Mouse (Mus musculus) neural tube, embryonic 15.5 days (tissue): ENCODE results near the gene Adcy9. TPM values are rescaled to one million over a fixed set of nuclear protein-coding genes. Genes with fewer than 3 reads are reported as not detected.
"Not testable (repeated sequence)": the region's sequence is repeated elsewhere in the genome, so short reads cannot be mapped to it uniquely, and the experiment has no call there.

ENCODE experiments used
- ATAC-seq: fragments of 200-750 bp; cut with Nextera tagmentation; 2 replicates; pipeline ENCODE4 v1.8.0; 2017; ENCODE audit warnings: mild to moderate bottlenecking, moderate TSS enrichment, moderate library complexity; ENCODE audit not compliant: low FRiP score
- H3K27ac ChIP-seq: fragments of 300-500 bp; sonication (generic); replicated peaks from 2 replicates; pipeline ENCODE4 v1.5.1; 2015; ENCODE audit warnings: mild to moderate bottlenecking, inconsistent platforms
- H3K27me3 ChIP-seq: fragments of 300-500 bp; sonication (generic); replicated peaks from 2 replicates; pipeline ENCODE4 v1.6.1; 2015; ENCODE audit warnings: inconsistent platforms
- H3K36me3 ChIP-seq: fragments of 300-500 bp; sonication (generic); 2 replicates; pipeline ENCODE4 v1.6.1; 2015; ENCODE audit warnings: inconsistent platforms
- H3K4me1 ChIP-seq: fragments of 300-500 bp; sonication (generic); 2 replicates; pipeline ENCODE4 v1.6.1; 2015; ENCODE audit warnings: inconsistent platforms
- H3K4me2 ChIP-seq: fragments of 300-500 bp; sonication (generic); 2 replicates; pipeline ENCODE4 v1.6.1; 2015; ENCODE audit warnings: inconsistent platforms, mild to moderate bottlenecking, moderate library complexity
- H3K4me3 ChIP-seq: fragments of 300-500 bp; sonication (generic); replicated peaks from 2 replicates; pipeline ENCODE4 v1.5.1; 2015; ENCODE audit warnings: mild to moderate bottlenecking, inconsistent platforms
- H3K9ac ChIP-seq: fragments of 300-500 bp; sonication (generic); replicated peaks from 2 replicates; pipeline ENCODE4 v1.6.1; 2015; ENCODE audit warnings: mild to moderate bottlenecking, inconsistent platforms
- H3K9me3 ChIP-seq: fragments of 300-500 bp; sonication (generic); replicated peaks from 2 replicates; pipeline ENCODE4 v1.6.1; 2016; ENCODE audit warnings: inconsistent platforms
- WGBS: fragments of 180-500 bp; shearing (Covaris S2); methylation state at CpG from one replicate; pipeline ENCODE4 v1.1.7; 2015; ENCODE audit warnings: mixed read lengths; 5-methylcytosine and 5-hydroxymethylcytosine counted together
- polyA plus RNA-seq: library from polyadenylated mRNA; unstranded; fragments of >200 nt; fragmentation: Nextera tagmentation; extraction: Ambion mirVana; gene quantifications from 2 replicates; pipeline ENCODE4 v1.2.1, GENCODE M21; 2015

Gene Adcy9
- polyA plus RNA-seq, 1 experiment from 2014 or later: 5.0 TPM

GRCm38 (mm10) chr16:4339216-4339615 is 81.1 kb downstream of the Adcy9 start:
- H3K4me2 ChIP-seq, H3K27me3 ChIP-seq, H3K36me3 ChIP-seq, H3K9ac ChIP-seq, ATAC-seq, H3K27ac ChIP-seq, H3K4me3 ChIP-seq, H3K4me1 ChIP-seq, H3K9me3 ChIP-seq: not testable (repeated sequence)
- WGBS: 83% methylated on average over 7 of the region's 7 CpGs

DNA sequence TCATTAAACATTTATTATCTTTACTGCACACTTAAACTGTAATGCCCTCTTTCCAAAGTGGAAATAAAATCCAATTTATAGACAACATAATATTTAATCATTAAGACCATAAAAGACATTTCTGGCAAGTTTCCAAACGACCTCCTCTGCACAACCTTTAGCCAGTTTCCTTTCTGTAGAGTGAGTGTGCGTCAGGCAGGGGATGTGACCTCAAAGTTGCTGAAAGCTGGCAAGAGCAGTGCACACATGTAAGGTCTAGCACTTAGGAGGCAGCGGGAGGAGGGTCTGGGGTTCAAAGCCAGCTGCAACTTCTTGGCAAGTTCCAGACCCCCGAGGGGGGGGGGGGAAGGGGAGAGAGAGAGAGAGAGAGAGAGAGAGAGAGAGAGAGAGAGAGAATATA is 83.0 kb downstream of the Adcy9 start:
- WGBS: 76% methylated on average over 4 of the region's 4 CpGs
- H3K9me3 ChIP-seq: no peaks in the 10 kb centered on the region
- no peaks in the 10 kb centered on the region for H3K4me1 ChIP-seq
- no peaks in the 10 kb centered on the region for H3K36me3 ChIP-seq
- ATAC-seq: no peak
- no peak overlapping the region for H3K4me3 ChIP-seq
- H3K9ac ChIP-seq: no peak overlapping the region
- no peaks in the 10 kb centered on the region for H3K27me3 ChIP-seq
- H3K27ac ChIP-seq: no peak overlapping the region
- H3K4me2 ChIP-seq: no peak overlapping the region

DNA sequence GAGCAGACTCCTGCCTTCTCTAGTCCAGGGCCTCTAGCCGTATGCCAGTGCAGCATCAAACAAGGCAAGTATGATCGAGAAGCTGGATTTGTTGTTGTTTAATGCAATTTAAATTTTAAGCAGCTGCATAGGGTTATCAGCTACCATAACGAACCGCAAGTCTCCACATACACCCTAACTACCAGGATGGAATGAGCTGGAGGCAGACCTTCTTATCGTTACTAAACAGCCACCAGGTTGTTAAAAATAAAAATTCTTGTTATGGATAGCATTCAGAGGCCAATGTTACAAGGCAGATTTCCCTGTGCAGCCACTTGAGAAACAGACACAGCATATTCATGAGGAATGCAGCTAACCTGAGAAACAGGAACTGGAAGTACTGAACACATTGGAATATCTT is 86.5 kb downstream of the Adcy9 start:
- WGBS: 94% methylated on average over 5 of the region's 5 CpGs
- Histone ChIP-seq H3K27ac (no peak overlapping the region), H3K27me3 (no peaks in the 10 kb centered on the region), H3K4me3 (no peak overlapping the region), H3K4me2 (no peak overlapping the region), H3K36me3 (no peaks in the 10 kb centered on the region), H3K4me1 (no peaks in the 10 kb centered on the region), H3K9ac (no peak overlapping the region), H3K9me3 (no peaks in the 10 kb centered on the region)
- no peak for ATAC-seq

DNA sequence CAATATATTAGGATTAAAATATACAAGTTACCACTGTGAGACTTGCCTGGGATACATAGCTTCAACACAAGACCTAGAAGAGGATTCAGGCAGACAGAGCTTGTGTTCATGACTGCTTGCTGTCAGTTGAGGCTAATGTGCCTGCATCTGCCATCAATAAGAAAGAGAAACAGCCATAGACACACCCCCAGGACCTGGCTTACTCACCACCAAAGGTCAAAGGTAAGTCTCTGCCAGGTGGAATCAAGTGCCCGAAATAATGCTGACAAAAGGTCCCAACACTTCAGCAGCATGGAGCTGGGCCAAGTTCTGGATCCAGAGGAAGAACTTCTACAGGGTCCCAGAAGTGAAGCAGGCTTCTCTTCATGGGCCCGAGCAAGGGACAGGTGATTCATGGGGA is 86.9 kb downstream of the Adcy9 start:
- Histone ChIP-seq H3K4me3 (no peak overlapping the region), H3K27me3 (no peaks in the 10 kb centered on the region), H3K4me1 (no peaks in the 10 kb centered on the region), H3K9me3 (no peaks in the 10 kb centered on the region), H3K4me2 (no peak overlapping the region), H3K9ac (no peak overlapping the region), H3K36me3 (no peaks in the 10 kb centered on the region), H3K27ac (no peak overlapping the region)
- ATAC-seq: no peak
- 95% methylated on average over 2 of the region's 2 CpGs for WGBS

GRCm38 (mm10) chr16:4327081-4327480 is 93.2 kb downstream of the Adcy9 start:
- no peak overlapping the region for H3K27ac ChIP-seq
- 0 out of 2 replicates have a peak, but pooled peaks cover 4% of the 10 kb centered on the region for H3K4me1 ChIP-seq
- H3K9ac ChIP-seq: no peak overlapping the region
- no peak overlapping the region for H3K4me3 ChIP-seq
- no peaks in the 10 kb centered on the region for H3K27me3 ChIP-seq
- no peak overlapping the region for H3K4me2 ChIP-seq
- H3K36me3 ChIP-seq: no peaks in the 10 kb centered on the region
- no peaks in the 10 kb centered on the region for H3K9me3 ChIP-seq
- ATAC-seq: no peak

- no peaks in the 10 kb centered on the region for H3K27me3 ChIP-seq
- no peak overlapping the region for H3K27ac ChIP-seq
- H3K4me1 ChIP-seq: 0 out of 2 replicates have a peak, but pooled peaks cover 4% of the 10 kb centered on the region
- no peak overlapping the region for H3K9ac ChIP-seq
- no peaks in the 10 kb centered on the region for H3K9me3 ChIP-seq
- H3K36me3 ChIP-seq: no peaks in the 10 kb centered on the region
- 89% methylated on average over 2 of the region's 2 CpGs for WGBS
- no peak for ATAC-seq
- no peak overlapping the region for H3K4me2 ChIP-seq
- H3K4me3 ChIP-seq: no peak overlapping the region
These were observed 94.5 kb downstream of the Adcy9 start for GRCm38 (mm10) chr16:4325801-4326200.

DNA sequence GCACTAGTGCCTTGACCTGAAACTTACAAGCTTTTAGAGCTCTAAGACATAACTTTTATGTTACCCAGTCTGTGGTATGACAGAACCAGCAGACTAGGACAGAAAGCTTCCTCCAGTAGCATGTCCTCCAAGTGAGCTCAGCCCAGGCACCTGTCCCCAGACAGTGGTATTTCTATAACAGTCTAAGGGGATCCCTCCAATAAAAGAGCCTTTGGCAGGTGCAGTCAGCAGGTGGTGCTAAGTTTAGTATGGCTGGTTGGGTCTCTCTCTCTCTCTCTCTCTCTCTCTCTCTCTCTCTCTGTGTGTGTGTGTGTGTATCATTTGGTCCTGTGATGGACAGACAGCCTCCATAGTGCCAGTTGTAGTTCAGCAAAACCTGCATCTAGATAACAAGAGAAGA is 95.3 kb downstream of the Adcy9 start:
- no peak overlapping the region for H3K9ac ChIP-seq
- H3K4me2 ChIP-seq: no peak overlapping the region
- H3K27me3 ChIP-seq: no peaks in the 10 kb centered on the region
- ATAC-seq: no peak
- no peak overlapping the region for H3K4me3 ChIP-seq
- H3K36me3 ChIP-seq: no peaks in the 10 kb centered on the region
- no peaks in the 10 kb centered on the region for H3K9me3 ChIP-seq
- no peak overlapping the region for H3K27ac ChIP-seq
- 0 out of 2 replicates have a peak, but pooled peaks cover 4% of the 10 kb centered on the region for H3K4me1 ChIP-seq

GRCm38 (mm10) chr16:4320856-4321255 is 99.4 kb downstream of the Adcy9 start:
- H3K36me3 ChIP-seq: no peaks in the 10 kb centered on the region
- WGBS: 69% methylated on average over 3 of the region's 3 CpGs
- H3K27me3 ChIP-seq: no peaks in the 10 kb centered on the region
- no peaks in the 10 kb centered on the region for H3K9me3 ChIP-seq
- H3K9ac ChIP-seq: no peak overlapping the region
- no peak overlapping the region for H3K27ac ChIP-seq
- no peak for ATAC-seq
- no peak overlapping the region for H3K4me3 ChIP-seq
- peaks cover 7% of the 10 kb centered on the region for H3K4me1 ChIP-seq
- H3K4me2 ChIP-seq: no peak overlapping the region

- no peak for ATAC-seq
- WGBS: 63% methylated on average over 6 of the region's 6 CpGs
These were observed 102.2 kb downstream of the Adcy9 start for GRCm38 (mm10) chr16:4318001-4318526.

GRCm38 (mm10) chr16:4316094-4316474 is 104.2 kb downstream of the Adcy9 start:
- no peak overlapping the region for H3K4me3 ChIP-seq
- H3K4me1 ChIP-seq: peaks cover 7% of the 10 kb centered on the region
- ATAC-seq: peak; percentile 53; the same call in 1 of the 2 replicates
- no peak overlapping the region for H3K9ac ChIP-seq
- H3K36me3 ChIP-seq: no peaks in the 10 kb centered on the region
- no peaks in the 10 kb centered on the region for H3K27me3 ChIP-seq
- H3K9me3 ChIP-seq: no peaks in the 10 kb centered on the region
- no peak overlapping the region for H3K4me2 ChIP-seq
- no peak overlapping the region for H3K27ac ChIP-seq
- 34% methylated on average over 3 of the region's 3 CpGs for WGBS

More at GRCm38 (mm10) chr16:4318001-4318526, 102.2 kb downstream of the Adcy9 start:
- Histone ChIP-seq H3K9ac (no peak overlapping the region), H3K4me2 (no peak overlapping the region), H3K27me3 (no peaks in the 10 kb centered on the region), H3K9me3 (no peaks in the 10 kb centered on the region), H3K27ac (no peak overlapping the region), H3K36me3 (no peaks in the 10 kb centered on the region), H3K4me3 (no peak overlapping the region), H3K4me1 (peaks cover 7% of the 10 kb centered on the region)

DNA sequence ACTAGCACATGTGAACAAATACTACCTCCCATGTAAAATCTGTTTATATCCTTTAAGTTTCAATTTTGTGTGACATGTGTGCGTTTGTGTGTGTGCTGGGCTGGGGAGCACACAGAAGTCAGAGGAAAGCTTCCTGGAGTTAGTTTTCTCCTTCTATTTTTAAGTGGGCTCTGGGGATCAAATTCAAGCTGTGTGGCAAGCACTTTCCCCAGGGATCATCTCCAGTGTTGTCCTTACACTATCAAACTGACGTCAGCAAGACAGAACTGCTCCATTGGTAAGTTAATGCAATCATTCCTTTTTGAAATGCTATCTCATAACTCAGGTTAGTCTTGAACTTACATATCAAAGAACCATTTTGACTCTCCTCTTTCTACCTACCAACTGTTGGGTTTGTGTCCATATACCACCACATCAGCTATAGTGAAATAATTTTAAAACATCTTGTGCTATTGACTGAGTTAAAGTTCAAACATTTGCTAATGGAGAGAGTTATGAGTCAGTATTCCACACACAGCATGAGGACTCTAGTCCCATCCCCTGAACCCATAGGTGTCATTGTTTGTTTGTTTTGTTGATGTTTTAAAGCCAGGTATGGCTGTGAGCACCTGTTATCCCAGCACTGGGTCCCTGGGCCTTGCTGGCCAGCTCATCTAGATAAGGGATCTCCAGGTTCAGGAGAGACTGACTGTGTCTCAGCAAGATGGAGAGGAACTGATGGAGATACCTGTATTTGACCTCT is 104.8 kb downstream of the Adcy9 start:
- H3K36me3 ChIP-seq: no peaks in the 10 kb centered on the region
- ATAC-seq: no peak
- H3K27me3 ChIP-seq: no peaks in the 10 kb centered on the region
- 77% methylated on average over 2 of the region's 2 CpGs for WGBS
- no peak overlapping the region for H3K4me3 ChIP-seq
- no peak overlapping the region for H3K27ac ChIP-seq
- no peaks in the 10 kb centered on the region for H3K9me3 ChIP-seq
- H3K9ac ChIP-seq: no peak overlapping the region
- H3K4me1 ChIP-seq: peaks cover 7% of the 10 kb centered on the region
- H3K4me2 ChIP-seq: no peak overlapping the region

DNA sequence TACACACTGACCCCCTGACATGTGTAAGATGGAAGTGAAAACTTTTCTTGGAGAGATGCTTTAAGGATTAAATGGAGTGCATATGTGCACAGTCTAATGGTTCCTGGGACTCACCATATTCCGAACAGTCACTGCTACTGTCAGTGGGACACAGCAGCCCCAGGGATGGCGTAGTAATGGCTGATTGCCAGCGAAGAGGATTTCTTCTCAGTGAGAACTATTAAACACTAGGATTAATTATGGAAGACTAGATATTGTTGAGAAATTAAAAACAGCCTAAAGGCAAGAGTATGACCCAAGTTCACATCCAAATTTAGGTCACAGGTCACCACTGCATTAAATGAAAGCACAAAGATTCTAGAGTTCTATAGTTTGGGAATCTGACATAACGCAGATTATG is 105.4 kb downstream of the Adcy9 start:
- Histone ChIP-seq H3K36me3 (no peaks in the 10 kb centered on the region), H3K4me2 (no peak overlapping the region), H3K9ac (no peak overlapping the region), H3K4me1 (peaks cover 7% of the 10 kb centered on the region), H3K27me3 (no peaks in the 10 kb centered on the region), H3K9me3 (no peaks in the 10 kb centered on the region), H3K27ac (no peak overlapping the region), H3K4me3 (no peak overlapping the region)
- 81% methylated on average over 4 of the region's 4 CpGs for WGBS
- ATAC-seq: no peak
